Mouse (Mus musculus) spleen, adult 10 weeks (tissue): ENCODE data around the gene Zfp950. TPM values are rescaled to one million over a fixed set of nuclear protein-coding genes. Genes with fewer than 3 reads are reported as not detected.

Source experiments
- polyA plus RNA-seq: library from polyadenylated mRNA; stranded (reverse); fragments of 350-450 nt; fragmentation: Illumina TruSeq; extraction: RNeasy Lipid Tissue Mini Kit (QIAGEN cat#74804); gene quantifications from one replicate; pipeline ENCODE4 v1.2.3, GENCODE M21; 2015; ENCODE audit warnings: low replicate concordance; ENCODE audit not compliant: insufficient read depth

Zfp950 gene
- 126 TPM for polyA plus RNA-seq

DNA sequence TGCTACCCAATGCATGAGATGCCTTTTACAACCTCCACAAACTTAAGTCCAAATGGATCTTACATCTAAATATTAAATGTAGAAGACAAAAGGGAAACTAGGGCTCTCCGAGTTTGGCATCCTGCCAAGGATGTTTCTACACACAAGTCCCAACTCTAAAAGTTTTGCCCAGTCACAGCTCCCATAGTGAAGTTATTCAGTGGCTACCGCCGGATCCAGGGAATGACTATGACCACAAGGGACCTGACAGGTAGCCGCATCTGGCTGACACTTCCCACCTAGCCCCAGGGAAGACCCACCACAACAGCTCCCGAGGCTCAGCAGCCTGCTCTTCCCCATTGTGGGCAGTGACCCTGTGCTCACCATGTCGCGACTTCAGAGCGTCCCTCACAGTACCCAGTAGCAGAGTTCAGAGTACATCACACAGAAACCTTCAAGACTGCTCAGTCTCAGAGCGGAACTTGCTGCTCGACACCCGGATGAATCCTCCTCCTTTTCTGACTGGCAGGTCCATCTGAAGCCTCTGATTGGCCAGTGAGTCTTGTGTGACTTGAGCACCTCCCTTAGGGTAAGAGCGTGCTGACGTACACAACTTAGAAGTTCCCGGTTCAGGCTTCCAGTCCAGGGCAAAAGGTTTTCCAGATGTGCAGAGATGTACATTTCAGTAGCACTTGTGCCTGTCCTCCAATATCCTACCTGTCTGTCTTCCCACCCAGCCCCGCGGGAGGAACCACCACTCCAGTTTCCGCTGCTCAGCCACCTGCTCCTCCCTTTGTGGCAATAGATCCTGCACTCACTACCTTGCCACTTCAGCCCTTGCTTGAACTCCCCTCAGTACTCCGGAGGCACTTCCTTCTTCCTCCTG, at the start of gene Zfp950:
Gene Zfp950, minus strand, starts transcription at position 499 of the 865 bp plus-strand sequence.

GRCm38 (mm10) chr19:61183590-61183989, 43.0 kb upstream of the Zfp950 start, which contains the start of gene Gm6020:
Gene Gm6020, plus strand, starts transcription at chr19:61183890.

DNA sequence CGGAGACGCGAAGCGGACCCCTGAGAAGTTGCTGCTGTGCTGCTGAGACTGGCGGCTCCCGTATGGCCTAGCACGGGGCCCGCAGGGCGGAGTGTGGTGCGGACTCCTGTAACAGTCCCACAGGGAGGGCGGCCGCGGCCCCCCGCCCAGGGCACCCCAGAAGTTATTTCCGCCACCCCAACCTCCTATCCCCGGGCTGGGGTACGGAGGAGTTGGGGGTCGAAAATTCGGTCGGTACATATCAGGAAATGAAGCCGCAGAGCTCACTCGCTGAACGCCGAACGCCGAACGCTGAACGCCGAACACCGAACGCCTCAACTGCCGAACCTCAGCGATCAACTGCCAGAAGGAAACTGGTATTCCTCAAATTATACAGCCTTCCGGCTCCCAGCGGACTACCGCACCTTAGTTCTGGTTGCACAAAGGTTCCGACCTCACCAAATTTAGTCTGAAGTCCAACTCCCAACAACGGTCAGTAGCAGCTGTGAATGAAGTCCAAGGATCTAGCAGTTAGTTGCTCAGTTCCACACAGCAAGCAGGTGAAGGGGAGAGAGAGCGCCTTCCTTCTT, 35.2 kb upstream of the Zfp950 start, which contains the start of gene Gm7102:
Gene Gm7102, minus strand, starts transcription at position 554 of the 569 bp plus-strand sequence.

Other genes starting within 250 kb of the Zfp950 start
- not detected for gene Gm7102, start 35.5 kb upstream of the Zfp950 start, polyA plus RNA-seq
- gene Gm6020, start 43.0 kb upstream of the Zfp950 start, polyA plus RNA-seq: not detected
- gene Csf2ra, start 87.6 kb upstream of the Zfp950 start, polyA plus RNA-seq: 31.3 TPM
- not detected for gene Gm21060, start 156.2 kb upstream of the Zfp950 start, polyA plus RNA-seq